Mouse (Mus musculus) stomach, postnatal 0 days (tissue): Measurements from ENCODE around the gene Nr4a1.

Experiments used
- CTCF ChIP-seq: IDR thresholded peaks from 2 replicates; pipeline ENCODE4 v1.5.1; 2016; ENCODE audit warnings: antibody characterized with exemption, low read depth, mild to moderate bottlenecking, moderate library complexity
- EP300 ChIP-seq: optimal IDR thresholded peaks from 2 replicates; pipeline ENCODE3; 2016; ENCODE audit warnings: antibody characterized with exemption

GRCm38 (mm10) chr15:101251930-101252329, 2.1 kb upstream of the Nr4a1 start:
- TF ChIP-seq CTCF (no peak), EP300 (no peak)
